Mouse (Mus musculus) skeletal muscle tissue, adult 2 months (tissue): ENCODE measurements around the gene Cldn20.

ENCODE experiments used
- DNase-seq: peaks from one replicate; pipeline ENCODE4 v3.0.0-alpha.2; 2012; ENCODE audit warnings: low read depth, low spot score

Cldn20 gene

DNA sequence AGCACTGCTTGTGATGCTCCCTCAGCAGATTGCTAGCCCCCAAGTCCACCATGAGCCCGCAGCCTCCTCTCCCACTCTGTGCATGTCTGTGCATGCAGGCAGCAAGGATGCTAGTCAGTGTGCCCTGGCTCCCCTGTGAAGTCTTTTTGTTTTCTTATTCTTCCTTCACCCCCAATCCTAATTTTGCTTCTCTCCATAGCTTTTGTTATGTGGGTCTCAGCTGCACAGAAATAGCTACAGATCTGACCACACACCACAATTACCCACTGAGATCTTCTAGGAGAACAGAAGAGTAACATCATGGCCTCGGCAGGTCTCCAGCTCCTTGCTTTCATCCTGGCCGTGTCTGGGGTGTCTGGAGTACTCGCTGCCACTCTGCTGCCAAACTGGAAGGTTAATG lies at the start of gene Cldn20:
Gene Cldn20 (plus strand): TSS at position 301 of the 400 bp plus-strand sequence.
- DNase-seq, result no peak

- no peak for DNase-seq
These were observed 49.3 kb upstream of the Cldn20 start for GRCm38 (mm10) chr17:3483091-3483490.

GRCm38 (mm10) chr17:3485851-3486250 lies 46.5 kb upstream of the Cldn20 start:
- DNase-seq, result no peak

DNA sequence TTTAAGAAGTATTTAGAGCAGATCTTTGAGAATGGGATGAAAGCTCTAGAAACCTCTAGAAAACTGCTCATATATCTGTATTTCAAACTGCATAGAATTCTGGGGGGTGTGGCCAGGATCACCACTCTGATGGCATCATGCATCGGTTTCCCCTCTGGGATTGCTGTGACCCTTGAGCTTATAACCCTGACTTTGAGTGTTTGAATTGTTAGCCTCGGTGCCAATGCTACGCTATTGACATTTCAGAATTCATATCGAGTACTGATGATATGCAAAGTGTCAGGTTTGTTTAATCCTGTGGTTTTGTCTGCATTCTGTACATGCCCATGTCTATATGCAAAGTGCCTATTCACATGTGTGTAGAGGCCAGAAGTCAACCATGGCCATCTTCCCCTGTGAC lies 45.1 kb upstream of the Cldn20 start:
- DNase-seq, result no peak

DNA sequence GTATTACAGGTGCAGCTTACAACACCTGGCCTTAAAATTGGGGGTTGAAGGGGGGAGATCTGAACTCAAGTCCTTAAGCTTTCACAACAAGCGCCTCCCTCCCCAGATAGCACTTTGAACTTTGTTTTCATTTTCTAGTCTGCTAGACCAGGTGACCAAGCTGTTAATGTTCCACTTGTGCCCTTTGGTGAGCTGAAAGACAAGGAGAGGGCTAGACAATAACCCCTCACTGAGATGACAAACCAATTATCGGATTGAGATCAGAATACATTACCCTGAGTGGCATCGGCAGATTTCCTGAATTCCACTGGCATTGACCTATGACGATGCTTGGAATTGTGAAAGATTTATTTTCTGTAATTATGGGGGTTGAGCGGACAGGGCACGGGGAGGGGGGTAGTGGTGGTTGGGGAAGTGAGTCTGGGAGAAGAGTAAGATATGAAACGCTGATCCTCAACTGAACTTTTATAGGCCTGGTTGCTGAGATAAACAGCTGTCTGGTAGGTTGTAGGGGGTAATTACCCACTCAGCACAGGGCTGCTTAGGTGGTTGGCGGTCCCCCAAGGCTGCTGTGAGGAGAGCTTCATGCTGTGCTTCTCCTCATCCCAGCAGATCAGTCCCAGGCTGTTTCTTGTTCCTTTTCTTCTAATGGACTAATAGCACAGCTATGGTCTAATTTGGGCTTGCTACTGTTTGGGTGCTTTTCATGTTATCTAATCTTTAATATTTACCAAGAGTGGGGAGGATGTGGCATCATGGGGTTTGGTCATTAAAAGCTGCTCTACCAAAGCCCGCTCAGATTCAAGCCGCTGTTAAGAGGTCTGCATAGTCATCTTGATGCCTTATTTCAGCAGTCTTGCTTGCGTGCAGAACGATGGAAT lies 44.4 kb upstream of the Cldn20 start:
- no peak for DNase-seq

DNA sequence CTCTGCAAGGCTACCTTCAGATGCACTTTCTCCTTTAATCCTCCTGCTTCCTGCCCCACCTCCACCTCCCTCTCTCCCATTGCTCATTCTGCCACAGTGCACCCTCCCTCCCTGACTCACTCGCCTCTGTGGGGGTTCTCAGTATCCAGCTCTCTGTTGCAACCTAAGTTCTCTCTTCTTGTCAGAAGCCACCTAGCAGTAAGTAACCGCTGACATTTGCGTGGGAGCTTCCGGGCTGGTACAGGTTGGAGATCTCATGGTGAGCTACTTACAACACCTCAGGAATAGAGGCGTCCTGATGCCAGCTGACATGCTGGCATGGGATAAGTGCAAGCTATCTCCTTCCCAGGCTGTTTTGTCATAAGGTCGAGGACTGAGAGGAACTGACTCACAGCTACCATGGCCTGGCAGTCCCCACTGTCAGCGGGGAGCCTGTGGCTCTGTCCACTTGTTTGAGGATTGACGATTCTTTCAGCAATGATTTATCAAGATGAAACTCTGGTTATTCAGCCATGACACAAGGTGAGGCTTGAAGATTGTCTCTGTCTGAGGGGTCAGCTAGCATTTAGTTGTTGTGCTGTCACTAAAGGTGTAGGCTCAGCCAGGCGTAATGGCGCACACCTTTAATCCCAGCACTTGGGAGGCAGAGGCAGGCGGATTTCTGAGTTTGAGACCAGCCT lies 42.0 kb upstream of the Cldn20 start:
- no peak for DNase-seq

GRCm38 (mm10) chr17:3491065-3491464 lies 41.3 kb upstream of the Cldn20 start:
- no peak for DNase-seq

DNA sequence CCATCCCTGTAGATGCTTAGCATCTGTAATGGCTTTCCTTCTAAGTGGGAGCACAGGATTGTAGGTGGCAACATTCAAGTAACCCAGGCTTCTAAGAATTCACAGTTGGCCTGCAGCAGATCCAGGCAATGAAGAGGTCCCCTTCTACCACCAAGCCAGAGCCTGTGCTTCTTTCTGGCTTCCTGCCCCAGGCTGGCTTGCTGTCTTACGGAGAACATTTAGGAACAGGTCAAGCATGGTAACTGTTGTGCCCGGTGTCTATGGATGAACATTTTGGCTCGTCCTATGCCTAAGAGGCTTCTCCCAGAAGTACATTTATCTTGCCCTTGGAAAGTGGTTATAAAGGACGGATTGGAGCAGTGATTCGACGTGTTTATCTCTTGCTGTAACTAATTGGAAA lies 40.7 kb upstream of the Cldn20 start:
- no peak for DNase-seq

DNA sequence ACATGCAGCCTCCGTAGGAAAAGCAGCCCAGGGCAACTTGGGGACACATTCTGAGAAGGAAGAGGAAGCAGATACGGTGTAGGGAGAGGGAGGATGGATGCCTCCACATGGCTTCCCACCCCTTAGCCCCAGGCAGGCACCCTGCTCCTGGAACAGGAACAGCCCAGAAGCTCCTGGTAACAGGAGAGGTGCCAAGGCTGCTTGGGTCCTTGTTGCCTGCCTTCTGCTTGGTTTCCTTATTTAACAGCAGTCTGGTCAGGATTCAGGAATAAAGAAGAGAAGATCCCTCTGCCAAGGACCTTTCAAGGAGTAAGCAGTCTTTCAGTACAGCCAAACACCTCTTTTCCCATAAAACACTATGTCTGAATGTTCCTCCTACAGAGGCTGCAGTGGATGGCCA lies 36.8 kb upstream of the Cldn20 start:
- DNase-seq, result no peak

DNA sequence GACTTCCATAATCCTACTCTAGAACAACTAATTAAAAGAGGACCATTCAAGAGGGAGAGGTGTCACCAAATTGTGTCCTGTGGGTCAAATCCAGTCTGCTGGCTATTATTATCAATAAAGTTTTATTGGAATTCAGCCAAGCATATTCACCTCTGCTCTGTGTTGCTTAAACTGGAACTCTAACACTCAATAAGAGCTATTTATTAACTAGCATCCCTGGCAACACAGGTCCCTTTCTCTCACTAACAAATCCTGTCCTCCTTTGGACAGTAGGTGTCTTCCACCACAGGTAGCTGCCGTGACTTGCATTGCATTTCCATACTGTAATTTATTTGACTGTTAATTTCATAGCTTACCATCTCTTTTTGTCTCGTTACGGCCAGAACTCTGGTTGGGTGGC lies 36.3 kb upstream of the Cldn20 start:
- DNase-seq, result no peak

GRCm38 (mm10) chr17:3498086-3498485 lies 34.3 kb upstream of the Cldn20 start:
- no peak for DNase-seq

GRCm38 (mm10) chr17:3498580-3498979 lies 33.8 kb upstream of the Cldn20 start:
- no peak for DNase-seq

DNA sequence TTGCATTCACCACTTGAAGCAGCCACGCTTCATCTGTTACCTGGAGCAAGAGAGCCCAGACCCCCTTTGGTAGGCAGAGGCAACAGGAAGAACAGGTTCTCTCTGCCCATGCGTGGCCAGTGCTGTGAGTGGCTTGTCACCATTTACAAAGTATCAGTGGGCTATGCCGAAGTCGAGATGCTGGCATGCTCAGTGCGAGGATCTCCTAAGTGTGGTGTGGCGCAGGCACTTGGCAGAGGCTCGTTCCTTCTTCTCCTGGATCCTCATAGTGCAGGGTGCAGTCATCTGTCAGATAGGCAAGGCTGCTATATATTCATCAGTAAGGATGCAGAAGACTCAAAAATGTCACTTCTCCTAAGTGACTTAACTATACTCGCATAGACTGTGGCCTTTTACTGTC lies 32.9 kb upstream of the Cldn20 start:
- DNase-seq, result no peak

- no peak for DNase-seq
These were observed 32.3 kb upstream of the Cldn20 start for GRCm38 (mm10) chr17:3500076-3500475.

DNA sequence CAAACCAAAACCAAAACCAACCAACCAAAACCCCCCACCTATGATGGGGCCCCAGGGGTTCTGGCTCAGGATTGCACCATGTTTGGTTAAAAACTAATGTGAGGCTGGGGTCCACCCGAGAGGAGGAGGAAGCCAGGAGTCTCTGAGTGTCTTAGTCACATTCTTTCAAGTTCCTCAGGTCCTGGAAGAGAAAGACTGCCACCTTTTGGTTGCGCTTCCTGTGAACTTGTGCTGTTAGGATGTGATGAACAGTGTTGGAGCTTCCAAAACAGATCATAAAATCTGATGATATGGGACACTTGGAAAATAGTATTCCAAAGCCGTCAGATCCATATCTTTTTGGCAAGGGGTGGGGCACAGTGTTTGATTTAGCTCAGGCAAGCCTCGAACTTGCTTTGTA lies 31.4 kb upstream of the Cldn20 start:
- DNase-seq, result no peak

- no peak for DNase-seq
These were observed 26.6 kb upstream of the Cldn20 start for GRCm38 (mm10) chr17:3505711-3506110.

- DNase-seq, result no peak
These were observed 25.8 kb upstream of the Cldn20 start for GRCm38 (mm10) chr17:3506508-3506907.

- peak; percentile 46 for DNase-seq
These were observed 22.5 kb upstream of the Cldn20 start for GRCm38 (mm10) chr17:3509841-3510240.

DNA sequence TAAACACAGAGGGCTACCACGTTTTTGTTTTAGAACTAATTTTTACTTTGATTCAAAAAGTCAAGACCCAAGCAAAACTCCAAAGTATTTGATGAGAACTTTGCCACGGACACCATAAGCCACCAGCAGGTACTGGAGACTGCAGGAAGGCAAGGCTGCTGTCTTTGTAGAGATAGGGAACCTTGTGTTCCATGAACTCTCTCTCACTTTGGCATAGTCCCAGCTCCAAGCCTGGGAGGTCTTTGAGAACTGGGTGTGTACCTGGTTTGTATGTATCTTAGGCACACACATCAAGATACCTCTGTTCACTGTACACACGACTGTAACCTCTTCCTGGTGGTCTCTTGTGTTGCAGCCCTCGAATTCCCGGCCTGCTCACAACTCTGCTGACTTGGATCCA lies 18.0 kb upstream of the Cldn20 start:
- no peak for DNase-seq

GRCm38 (mm10) chr17:3515851-3516250 lies 16.5 kb upstream of the Cldn20 start:
- no peak for DNase-seq

GRCm38 (mm10) chr17:3516406-3516805 lies 15.9 kb upstream of the Cldn20 start:
- DNase-seq, result no peak

- no peak for DNase-seq
These were observed 12.0 kb upstream of the Cldn20 start for GRCm38 (mm10) chr17:3520344-3520743.

GRCm38 (mm10) chr17:3527841-3528471 lies 4.4 kb upstream of the Cldn20 start:
- no peak for DNase-seq
